Mouse (Mus musculus): ENCODE measurements around the gene Ralgds. TPM values are rescaled to one million over a fixed set of nuclear protein-coding genes. Genes with fewer than 3 reads are reported as not detected.

Gene Ralgds
- total RNA-seq (2023; ENCODE audit: inconsistent age): 131 to 160 TPM (median 147 TPM) in 4 replicates

GRCm38 (mm10) chr2:28512798-28513401 is at the start of gene Ralgds:
Gene Ralgds (plus strand): TSS chr2:28513125.

GRCm38 (mm10) chr2:28465836-28466518 is 46.9 kb upstream of the Ralgds start, which contains the start of gene 1700007K13Rik:
Gene 1700007K13Rik (minus strand): TSS chr2:28466332.

GRCm38 (mm10) chr2:28467860-28468485 is 45.0 kb upstream of the Ralgds start, which contains the start of gene Mrps2:
Gene Mrps2 (plus strand): TSS chr2:28468066.

GRCm38 (mm10) chr2:28496671-28497070 is 16.3 kb upstream of the Ralgds start, which contains the start of gene Gbgt1:
Gene Gbgt1 (plus strand): TSS chr2:28496891.

GRCm38 (mm10) chr2:28505795-28506194 is 7.1 kb upstream of the Ralgds start, which contains the start of gene Gm10134:
Gene Gm10134 (plus strand): TSS chr2:28506095.

GRCm38 (mm10) chr2:28563303-28563702 is 50.4 kb downstream of the Ralgds start, which contains the start of gene Cel:
Gene Cel (minus strand): TSS chr2:28563403.

GRCm38 (mm10) chr2:28583651-28584050 is 70.7 kb downstream of the Ralgds start, which contains the start of gene Gtf3c5:
Gene Gtf3c5 (minus strand): TSS chr2:28583751.

Other genes starting within 250 kb of the Ralgds start
- gene Ppp1r26, start 66.3 kb upstream of the Ralgds start, total RNA-seq (2023; ENCODE audit: inconsistent age): 0.67 TPM in 1 of 4 replicates, not detected in the others
- not detected in 4 replicates for gene 1700007K13Rik, start 46.8 kb upstream of the Ralgds start, total RNA-seq (2023; ENCODE audit: inconsistent age)
- 21.4 to 23.5 TPM (median 22.5 TPM) in 4 replicates for gene Mrps2, start 45.1 kb upstream of the Ralgds start, total RNA-seq (2023; ENCODE audit: inconsistent age)
- gene Gbgt1, start 16.2 kb upstream of the Ralgds start, total RNA-seq (2023; ENCODE audit: inconsistent age): 0.71 TPM in 1 of 4 replicates, not detected in the others
- gene Gm10134, start 7.0 kb upstream of the Ralgds start, total RNA-seq (2023; ENCODE audit: inconsistent age): not detected in 4 replicates
- gene Cel, start 50.3 kb downstream of the Ralgds start, total RNA-seq (2023; ENCODE audit: inconsistent age): 0.24 to 1.7 TPM (median 0.90 TPM) in 3 of 4 replicates, not detected in the other
- gene Gtf3c5, start 70.6 kb downstream of the Ralgds start, total RNA-seq (2023; ENCODE audit: inconsistent age): 25.5 to 30.6 TPM (median 29.3 TPM) in 4 replicates
- gene Gfi1b, start 108.9 kb downstream of the Ralgds start, total RNA-seq (2023; ENCODE audit: inconsistent age): 0.30 TPM in 1 of 4 replicates, not detected in the others
- gene Tsc1, start 128.1 kb downstream of the Ralgds start, total RNA-seq (2023; ENCODE audit: inconsistent age): 44.6 to 53.3 TPM (median 48.0 TPM) in 4 replicates
- 1.4 to 3.9 TPM (median 2.1 TPM) in 3 of 4 replicates, not detected in the other for gene Spaca9, start 186.6 kb downstream of the Ralgds start, total RNA-seq (2023; ENCODE audit: inconsistent age)
- 0.60 to 1.7 TPM (median 1.3 TPM) in 4 replicates for gene Ak8, start 187.0 kb downstream of the Ralgds start, total RNA-seq (2023; ENCODE audit: inconsistent age)